Mouse (Mus musculus): Measurements from ENCODE around the gene Tmem125.

GRCm38 (mm10) chr4:118533605-118534004, 10.2 kb downstream of the Tmem125 start:
- TF ChIP-seq CTCF (IDR thresholded peaks at IDR 0.05; ENCODE audit: borderline replicate concordance, insufficient read depth, low read length) (no peak), POLR2A (IDR thresholded peaks at IDR 0.05; ENCODE audit: low read depth, low read length) (no peak)

Measured in embryonic fibroblast, embryonic 13.5 days (primary cell).